Mouse (Mus musculus): ENCODE measurements around the gene Tbc1d10a. TPM values are rescaled to one million over a fixed set of nuclear protein-coding genes. Genes with fewer than 3 reads are reported as not detected.

Gene Tbc1d10a
- total RNA-seq, 2 experiments from 2014 or later = 35.3 to 36.6 TPM

DNA sequence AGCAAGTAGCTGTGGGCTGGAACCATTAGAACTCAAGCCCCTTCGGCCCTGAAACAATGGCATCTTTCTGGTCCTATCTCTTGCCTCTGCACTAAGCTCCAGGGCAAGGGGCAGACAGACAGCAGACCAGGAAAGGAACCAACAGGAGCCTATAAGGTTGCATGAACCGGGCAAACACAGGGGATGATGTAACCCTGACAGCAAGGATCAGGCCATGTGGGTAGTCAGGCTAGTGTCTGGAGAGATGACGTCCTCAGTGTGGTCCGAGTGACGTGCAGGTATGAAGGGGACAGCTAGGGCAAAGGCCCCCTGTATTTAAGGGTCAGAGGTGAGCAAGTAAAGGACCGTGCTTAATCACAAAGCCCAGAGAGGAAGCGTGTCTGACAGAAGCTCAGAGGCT is 63.7 kb downstream of the Tbc1d10a start:
- intact Hi-C loops (cut with DNase I) = no loop called here

DNA sequence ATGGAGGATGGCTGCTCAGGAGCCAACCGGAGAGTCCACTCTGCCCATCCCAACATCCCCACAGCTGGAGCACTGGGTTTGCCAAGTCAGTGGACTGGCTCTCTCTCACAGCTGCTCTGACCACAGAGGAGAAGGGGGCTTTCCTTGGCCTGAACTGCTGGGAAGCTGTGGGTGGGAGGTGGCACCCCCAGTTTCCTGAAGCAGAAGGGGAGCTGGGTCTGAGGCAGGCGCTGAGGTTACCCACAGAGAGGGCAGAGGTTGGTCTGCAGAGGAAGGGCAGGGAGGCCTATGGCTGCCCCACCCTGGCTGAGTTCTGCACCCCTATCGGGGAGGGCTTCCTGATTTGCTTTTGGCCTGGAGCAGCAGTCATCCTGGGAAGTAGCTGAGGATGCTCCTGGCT is 64.8 kb downstream of the Tbc1d10a start:
- H3K4me3 ChIP-seq = no peak overlapping the region
- intact Hi-C loops (cut with DNase I) = no loop called here
- H3K27ac ChIP-seq = no peak overlapping the region
- no peak for TF ChIP-seq CTCF (IDR thresholded peaks at IDR 0.05)
- DNase-seq (ENCODE audit: extremely low spot score in 1 of 2, low spot score in 2 of 2) = no peak

More for the DNA sequence above, 63.7 kb downstream of the Tbc1d10a start:
- no peak for DNase-seq (ENCODE audit: extremely low spot score in 1 of 2, low spot score in 2 of 2)
- no peak overlapping the region for H3K27ac ChIP-seq
- TF ChIP-seq CTCF (IDR thresholded peaks at IDR 0.05) = no peak
- H3K4me3 ChIP-seq = no peak overlapping the region

DNA sequence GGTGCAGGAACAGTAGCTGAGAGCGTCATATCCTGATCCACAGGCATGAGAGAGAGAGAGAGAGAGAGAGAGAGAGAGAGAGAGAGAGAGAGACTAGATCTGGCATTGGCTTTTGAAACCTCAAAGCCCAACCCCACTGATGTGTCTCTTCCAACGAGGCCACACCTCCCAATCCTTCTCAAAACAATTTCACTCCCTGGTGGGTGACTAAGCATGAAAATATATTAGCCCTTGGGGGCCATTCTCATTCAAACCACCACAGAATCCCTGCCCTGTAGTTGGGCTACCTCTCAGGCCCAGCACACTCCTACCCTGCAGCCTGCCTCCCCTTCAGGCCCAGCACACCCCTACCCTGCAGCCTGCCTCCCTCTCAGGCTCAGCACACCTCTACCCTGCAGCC is 66.3 kb downstream of the Tbc1d10a start:
- H3K27ac ChIP-seq = no peak overlapping the region
- intact Hi-C loops (cut with DNase I) = no loop called here
- no peak for TF ChIP-seq CTCF (IDR thresholded peaks at IDR 0.05)
- DNase-seq (ENCODE audit: extremely low spot score in 1 of 2, low spot score in 2 of 2) = no peak
- H3K4me3 ChIP-seq = no peak overlapping the region

DNA sequence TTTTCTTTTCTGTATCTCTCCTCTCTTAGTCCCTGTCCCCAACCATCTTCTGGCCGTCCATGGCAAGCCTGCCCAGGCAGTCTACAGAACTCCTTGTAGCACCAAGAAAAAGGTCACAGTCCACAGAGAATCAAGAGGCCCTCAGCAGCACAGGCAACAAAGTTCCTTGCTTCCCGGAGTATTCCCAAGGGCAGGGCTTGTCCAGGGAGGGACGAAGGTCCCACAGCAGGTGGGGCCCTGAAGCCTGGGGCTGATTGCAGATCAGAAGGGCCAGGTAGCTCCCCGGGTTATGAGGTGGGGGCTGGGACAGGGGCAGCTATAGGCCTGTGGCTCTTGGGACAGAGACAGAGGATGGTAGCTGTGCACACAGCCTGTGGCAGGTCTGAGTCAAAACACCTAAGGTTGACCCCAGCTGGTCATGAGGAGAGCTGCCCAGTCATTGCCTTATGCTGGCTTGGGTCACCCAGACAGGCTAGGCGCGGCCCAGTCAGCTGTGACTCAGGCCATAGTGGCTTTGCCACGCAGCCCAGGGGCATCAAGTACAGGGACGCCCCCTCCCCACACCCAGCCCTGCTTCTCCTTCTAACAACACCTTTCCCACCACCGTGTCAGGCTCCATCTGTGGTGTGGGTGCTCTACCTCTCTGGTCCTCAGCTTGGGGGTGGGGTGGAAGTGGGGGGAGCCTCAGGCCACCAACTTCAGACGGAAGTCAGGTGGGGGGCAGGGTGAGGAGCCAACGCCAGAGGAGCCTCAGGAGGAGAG is 70.4 kb downstream of the Tbc1d10a start, which contains the start of gene Lif:
Lif (plus strand) TSS at position 712 of the 762 bp plus-strand sequence.
- Histone ChIP-seq H3K27ac (no peak within 1 kb of the TSS), H3K4me3 (no peak within 1 kb of the TSS)
- TF ChIP-seq CTCF (IDR thresholded peaks at IDR 0.05) = no peak
- intact Hi-C loops (cut with DNase I) = no loop called here
- no peak for DNase-seq (ENCODE audit: extremely low spot score in 1 of 2, low spot score in 2 of 2)

DNA sequence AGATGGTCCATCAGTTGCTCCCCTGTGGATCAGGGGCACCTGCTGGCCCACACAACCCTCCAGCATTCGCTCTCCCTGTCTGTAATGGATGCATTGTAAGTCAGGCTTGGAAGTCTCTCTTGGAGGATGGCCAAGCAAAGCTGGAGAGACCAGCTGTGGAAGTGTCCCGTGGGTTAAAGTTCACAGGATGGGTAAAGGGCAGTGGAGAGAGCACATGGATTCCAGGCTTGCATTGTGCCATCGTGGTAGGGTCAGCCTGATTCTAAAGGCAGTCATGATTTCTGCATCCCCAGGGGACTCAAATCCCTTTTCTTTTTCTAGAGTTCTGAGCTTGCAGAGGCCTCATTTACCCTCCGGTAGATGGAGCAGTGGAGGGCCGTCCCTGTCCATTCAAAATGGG is 71.2 kb downstream of the Tbc1d10a start:
- no peak for DNase-seq (ENCODE audit: extremely low spot score in 1 of 2, low spot score in 2 of 2)
- intact Hi-C loops (cut with DNase I) = loop anchor here (1.0 kb wide), 2 partner anchors 38 to 165 kb away; no protein-coding TSS in a partner anchor
- TF ChIP-seq CTCF (IDR thresholded peaks at IDR 0.05) = no peak
- Histone ChIP-seq H3K27ac (no peak overlapping the region), H3K4me3 (no peak overlapping the region)

DNA sequence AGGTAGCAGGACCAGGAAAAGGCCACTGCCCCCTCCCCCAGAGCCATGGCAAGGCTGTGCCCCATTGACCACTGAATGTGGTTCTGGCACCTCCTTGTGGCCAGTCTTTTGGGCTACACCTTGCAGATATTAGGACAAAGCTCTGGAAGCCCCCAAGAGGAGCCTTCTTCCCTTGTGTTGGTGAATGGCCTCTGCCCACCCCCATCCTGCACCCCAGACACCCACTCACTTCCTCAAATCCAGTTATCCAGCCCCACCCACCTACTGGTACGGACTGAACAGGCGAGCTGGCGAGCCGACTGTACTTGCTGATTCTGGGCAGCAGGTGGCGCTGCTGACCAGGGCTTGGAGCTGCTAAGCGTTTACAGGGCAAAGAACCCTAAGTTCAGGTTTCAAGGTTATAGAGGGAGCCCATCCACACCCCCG is 72.1 kb downstream of the Tbc1d10a start:
- intact Hi-C loops (cut with DNase I) = loop anchor here (1.0 kb wide), 2 partner anchors 39 to 164 kb away; no protein-coding TSS in a partner anchor
- peak; percentile 75 to 86 for DNase-seq (ENCODE audit: extremely low spot score in 1 of 2, low spot score in 2 of 2)
- peak; percentile 98 for TF ChIP-seq CTCF (IDR thresholded peaks at IDR 0.05)
- Histone ChIP-seq H3K27ac (no peak overlapping the region), H3K4me3 (no peak overlapping the region)

DNA sequence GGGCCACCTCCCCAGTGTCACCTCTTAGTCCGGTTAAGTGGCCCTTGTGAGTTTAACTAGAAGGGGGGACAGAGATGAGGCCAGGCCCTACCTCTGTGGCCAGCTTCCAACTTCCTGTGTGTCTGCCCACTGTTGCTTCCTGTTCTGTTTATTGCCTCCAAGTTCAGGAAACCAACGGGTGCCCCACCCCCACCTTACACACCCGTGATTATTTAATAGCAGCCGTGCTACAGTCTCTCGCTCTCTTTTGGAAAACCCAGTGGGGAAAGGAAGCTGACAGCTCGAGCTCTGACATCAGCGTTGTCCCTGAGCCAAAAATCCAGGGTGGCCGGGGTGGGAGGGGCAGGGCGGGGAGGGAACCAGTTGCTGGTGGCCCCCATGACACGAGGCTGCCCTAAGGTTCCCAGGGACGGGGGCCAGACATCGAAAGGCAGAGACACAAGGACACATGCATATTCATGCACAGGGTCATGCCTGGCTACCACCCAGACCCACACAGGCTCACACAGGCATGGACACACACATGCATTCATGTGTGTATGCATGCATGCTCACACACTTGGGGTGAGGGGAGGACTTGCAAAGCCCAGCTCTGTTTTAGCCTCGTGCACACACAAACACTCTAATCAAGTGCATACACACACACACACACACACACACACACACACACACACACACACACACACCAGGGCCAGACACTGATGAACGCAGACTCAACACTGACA is 74.0 kb downstream of the Tbc1d10a start:
- Histone ChIP-seq H3K4me3 (no peak overlapping the region), H3K27ac (no peak overlapping the region)
- intact Hi-C loops (cut with DNase I) = loop anchor here (10.0 kb wide), 1 partner anchor 604 kb away; no protein-coding TSS in a partner anchor
- no peak for DNase-seq (ENCODE audit: extremely low spot score in 1 of 2, low spot score in 2 of 2)
- no peak for TF ChIP-seq CTCF (IDR thresholded peaks at IDR 0.05)

DNA sequence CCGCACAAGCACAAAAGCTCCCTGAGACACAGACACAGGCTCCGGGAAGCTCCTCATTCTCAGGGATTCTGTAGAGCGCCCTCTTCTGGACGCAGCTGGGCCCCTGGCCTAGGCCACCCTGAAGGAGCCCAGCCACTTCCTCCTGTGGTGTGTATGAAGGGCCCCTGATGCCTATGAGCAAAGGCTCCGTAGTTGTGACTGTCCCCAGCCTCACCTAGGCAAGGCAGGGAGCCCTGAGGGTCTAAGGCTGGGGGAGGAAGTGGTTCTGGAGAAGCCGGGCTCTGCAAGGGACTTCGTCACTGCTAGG is 74.6 kb downstream of the Tbc1d10a start:
- Histone ChIP-seq H3K4me3 (no peak overlapping the region), H3K27ac (no peak overlapping the region)
- intact Hi-C loops (cut with DNase I) = loop anchor here (10.0 kb wide), 1 partner anchor 604 kb away; no protein-coding TSS in a partner anchor
- peak; percentile 54 for TF ChIP-seq CTCF (IDR thresholded peaks at IDR 0.05)
- peak in 1 of 2 experiments; percentile 37 for DNase-seq (ENCODE audit: extremely low spot score in 1 of 2, low spot score in 2 of 2)

DNA sequence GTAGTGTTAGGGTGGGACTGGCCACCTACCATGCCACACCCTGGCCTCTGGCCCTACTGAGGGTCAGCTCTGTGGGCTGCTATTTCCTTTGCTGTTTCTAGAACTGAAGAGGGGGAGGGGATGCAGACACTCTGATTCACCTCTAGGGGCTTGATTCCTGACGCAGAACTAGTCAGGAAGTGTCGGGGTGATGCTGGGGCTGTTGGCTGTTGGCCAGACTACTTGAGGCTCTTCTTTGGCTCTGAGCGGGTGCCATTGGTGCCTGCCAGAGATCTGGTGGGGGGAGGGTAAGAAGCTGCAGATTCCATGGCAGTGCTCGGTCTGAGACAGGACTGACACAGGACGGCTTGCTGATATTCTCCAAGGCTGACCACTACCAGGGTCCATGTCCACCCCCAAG is 75.4 kb downstream of the Tbc1d10a start:
- TF ChIP-seq CTCF (IDR thresholded peaks at IDR 0.05) = no peak; the same call in none of the 2 replicates
- DNase-seq (ENCODE audit: extremely low spot score in 1 of 2, low spot score in 2 of 2) = no peak
- no peak overlapping the region for H3K4me3 ChIP-seq
- H3K27ac ChIP-seq = no peak overlapping the region
- intact Hi-C loops (cut with DNase I) = loop anchor here (10.0 kb wide), 1 partner anchor 603 kb away; no protein-coding TSS in a partner anchor

DNA sequence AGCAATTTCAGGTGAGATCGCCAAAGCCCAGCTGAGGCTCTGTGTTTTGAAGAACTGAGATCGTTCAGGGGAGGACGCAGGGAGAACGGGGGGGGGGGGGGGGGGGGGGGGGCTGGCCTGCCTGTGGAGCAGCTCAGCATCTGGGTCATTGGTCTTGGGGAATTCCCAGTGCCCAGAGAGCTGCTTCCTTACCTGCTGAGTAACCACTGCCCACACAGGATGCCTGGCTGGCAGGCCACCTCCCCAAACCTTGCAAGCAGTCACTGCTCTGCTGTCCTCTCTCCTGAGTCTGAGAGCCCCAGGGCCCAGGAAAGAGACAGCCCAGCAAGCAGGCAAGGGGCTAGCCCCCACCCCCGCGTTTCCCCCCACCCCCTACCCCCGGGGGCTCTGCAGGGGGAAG is 76.3 kb downstream of the Tbc1d10a start:
- no peak for DNase-seq (ENCODE audit: extremely low spot score in 1 of 2, low spot score in 2 of 2)
- Histone ChIP-seq H3K27ac (no peak overlapping the region), H3K4me3 (no peak overlapping the region)
- intact Hi-C loops (cut with DNase I) = loop anchor here (10.0 kb wide), 1 partner anchor 602 kb away; no protein-coding TSS in a partner anchor
- no peak for TF ChIP-seq CTCF (IDR thresholded peaks at IDR 0.05)

DNA sequence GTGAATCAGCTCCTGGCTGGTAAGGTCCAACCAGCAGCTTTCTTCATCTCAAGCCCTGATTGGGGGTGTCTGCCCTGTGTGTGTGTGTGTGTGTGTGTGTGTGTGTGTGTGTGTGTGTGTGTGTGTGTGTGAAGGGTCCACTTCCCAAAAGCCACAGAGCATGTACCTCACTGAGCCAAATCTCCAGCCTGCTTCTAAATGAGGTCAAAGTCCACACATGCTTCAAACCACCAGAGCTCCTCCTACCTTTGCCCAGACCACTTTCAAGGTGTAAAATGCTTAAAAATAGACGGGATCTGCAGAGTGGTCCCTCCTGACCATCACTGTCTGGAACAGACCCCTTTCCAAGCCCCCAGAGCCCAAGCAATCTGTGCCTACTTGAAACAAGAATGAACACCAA is 76.7 kb downstream of the Tbc1d10a start:
- Histone ChIP-seq H3K27ac (no peak overlapping the region), H3K4me3 (no peak overlapping the region)
- no peak for DNase-seq (ENCODE audit: extremely low spot score in 1 of 2, low spot score in 2 of 2)
- no peak for TF ChIP-seq CTCF (IDR thresholded peaks at IDR 0.05)
- intact Hi-C loops (cut with DNase I) = loop anchor here (10.0 kb wide), 1 partner anchor 602 kb away; no protein-coding TSS in a partner anchor

DNA sequence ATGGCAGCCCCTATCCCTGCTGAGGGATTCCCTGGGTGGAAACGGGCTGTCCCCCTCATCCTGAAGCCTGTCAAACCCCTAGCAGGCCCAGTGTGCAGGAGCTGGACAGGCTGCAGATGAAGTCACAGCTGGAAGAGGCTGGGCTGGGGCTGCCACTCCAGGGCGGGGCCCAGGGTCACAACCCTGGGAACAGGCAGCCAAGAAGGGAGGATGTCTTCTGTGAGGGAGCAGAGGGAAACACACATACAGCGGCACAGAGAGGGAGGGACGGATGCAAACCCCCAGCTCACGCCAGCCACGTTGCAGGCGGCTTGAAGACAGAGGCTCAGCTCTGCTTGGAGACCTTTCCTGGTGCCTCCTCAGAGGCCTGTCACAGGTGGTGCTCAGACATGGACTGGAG is 77.5 kb downstream of the Tbc1d10a start:
- intact Hi-C loops (cut with DNase I) = loop anchor here (10.0 kb wide), 1 partner anchor 601 kb away; no protein-coding TSS in a partner anchor
- no peak for TF ChIP-seq CTCF (IDR thresholded peaks at IDR 0.05)
- DNase-seq (ENCODE audit: extremely low spot score in 1 of 2, low spot score in 2 of 2) = no peak
- Histone ChIP-seq H3K4me3 (no peak overlapping the region), H3K27ac (no peak overlapping the region)

Small RNA genes lying within 50 kb of the gene (microRNA-seq; reads per million reads assigned to microRNA genes)
- 1.5 to 3.6 reads per million in 2 experiments for gene Mir3060

Other genes with a start within 250 kb of the Tbc1d10a start
- 10 to 100 TPM; 29.1 to 40.2 TPM for gene Pes1, start 222.8 kb upstream of the Tbc1d10a start, total RNA-seq (2021)
- gene 4930556J24Rik, start 210.0 kb upstream of the Tbc1d10a start, total RNA-seq (2021) = under 1 TPM in 1 of 2 experiments, not detected in 1; 0.29 TPM
- gene Gal3st1, start 203.2 kb upstream of the Tbc1d10a start, total RNA-seq (2021) = 1 to 10 TPM; 9.8 to 9.9 TPM
- gene Sec14l4, start 155.3 kb upstream of the Tbc1d10a start, total RNA-seq (2021) = not detected
- gene Sec14l3, start 121.9 kb upstream of the Tbc1d10a start, total RNA-seq (2021) = 1 to 10 TPM; 1.3 to 1.4 TPM
- 100 to 1,000 TPM in 1 of 2 experiments, 10 to 100 TPM in 1; 91.0 to 101 TPM for gene Mtfp1, start 91.3 kb upstream of the Tbc1d10a start, total RNA-seq (2021)
- gene Sec14l2, start 63.4 kb upstream of the Tbc1d10a start, total RNA-seq (2021) = 10 to 100 TPM; 37.7 to 45.2 TPM
- gene Rnf215, start 51.6 kb upstream of the Tbc1d10a start, total RNA-seq (2021) = 10 to 100 TPM; 32.1 to 32.6 TPM
- 10 to 100 TPM; 16.4 to 17.9 TPM for gene Ccdc157, start 26.5 kb upstream of the Tbc1d10a start, total RNA-seq (2021)
- 10 to 100 TPM; 63.8 to 67.4 TPM for gene Sf3a1, start 26.4 kb upstream of the Tbc1d10a start, total RNA-seq (2021)
- 1 to 10 TPM; 3.9 to 4.2 TPM for gene Castor1, start 31.4 kb downstream of the Tbc1d10a start, total RNA-seq (2021)
- gene Osm, start 49.6 kb downstream of the Tbc1d10a start, total RNA-seq (2021) = not detected
- 1 to 10 TPM in 1 of 2 experiments, under 1 TPM in 1; 0.70 to 1.2 TPM for gene Lif, start 70.8 kb downstream of the Tbc1d10a start, total RNA-seq (2021)

All from left cerebral cortex, adult 2 months (tissue).